Comparison of ENCODE assay signal across 7 mouse cellular contexts in genomic region chr1:136768969-136769401, GRCm38 (mm10).
DNase-seq lines count a peak whose midpoint lies in the region; ATAC-seq and TF ChIP-seq lines count a peak whose summit lies in the region.

No protein-coding gene starts in this region.

- in situ Hi-C loops in CH12.LX (cut with MboI; ENCODE audit: low pct_ligation_motif_present, low pct_unique_long_range_greater_than_20kb, low sequenced_read_pairs), result loop anchor here (25.0 kb wide), 1 partner anchor 343 kb away; no protein-coding TSS in a partner anchor

- no peak for TF ChIP-seq EP300 in CH12.LX (IDR thresholded peaks at IDR 0.05; ENCODE audit: low read length)
- TF ChIP-seq EP300 in lung, postnatal 0 days (IDR thresholded peaks at IDR 0.05), result no peak

- dilution Hi-C loops in CH12.LX (cut with MboI; ENCODE audit: extremely low pct_ligation_motif_present, extremely low pct_unique_long_range_greater_than_20kb, low sequenced_read_pairs), result no loop called here

- no peaks in the 10 kb centered on the region for H3K27me3 ChIP-seq in CH12.LX (replicated peaks)
- no peaks in the 10 kb centered on the region for H3K27me3 ChIP-seq in forebrain, embryonic 13.5 days
- H3K27me3 ChIP-seq in kidney, embryonic 14.5 days (ENCODE audit: control insufficient read depth, insufficient read depth, low read length), result no peaks in the 10 kb centered on the region
- no peaks in the 10 kb centered on the region for H3K27me3 ChIP-seq in lung, postnatal 0 days (replicated peaks; ENCODE audit: insufficient read depth, low read length)

- H3K4me1 ChIP-seq in CH12.LX (ENCODE audit: control insufficient read depth in 1 of 2, insufficient read depth in 2 of 2), result peaks cover 5 to 16% of the 10 kb centered on the region in 2 experiments
- H3K4me1 ChIP-seq in forebrain, embryonic 13.5 days, result peaks cover 11% of the 10 kb centered on the region
- H3K4me1 ChIP-seq in kidney, embryonic 14.5 days (ENCODE audit: control insufficient read depth, insufficient read depth, low read length), result peaks cover 8% of the 10 kb centered on the region
- no peaks in the 10 kb centered on the region for H3K4me1 ChIP-seq in lung, postnatal 0 days (ENCODE audit: insufficient read depth, low read depth, low read length)

- H3K79me2 ChIP-seq in CH12.LX (replicated peaks; ENCODE audit: control insufficient read depth, extremely low read depth, insufficient read depth, poor library complexity, severe bottlenecking), result no peaks in the 10 kb centered on the region

- peaks cover 4% of the 10 kb centered on the region for H3K9me3 ChIP-seq in CH12.LX (replicated peaks; ENCODE audit: low read length)
- no peaks in the 10 kb centered on the region for H3K9me3 ChIP-seq in forebrain, embryonic 13.5 days (replicated peaks)
- H3K9me3 ChIP-seq in kidney, embryonic 14.5 days (ENCODE audit: control insufficient read depth, low read length), result peaks cover 4% of the 10 kb centered on the region; the same call in 1 of the 2 replicates
- H3K9me3 ChIP-seq in lung, postnatal 0 days (ENCODE audit: low read length), result no peaks in the 10 kb centered on the region

- no peak for TF ChIP-seq POLR2A in CH12.LX (IDR thresholded peaks at IDR 0.05; ENCODE audit: low read depth, low read length)

- no peak overlapping the region; the same call in none of the 2 replicates for H3K4me2 ChIP-seq in CH12.LX (ENCODE audit: insufficient read depth, low read depth, poor library complexity, severe bottlenecking)
- peak overlapping the region; percentile 18; the same call in 1 of the 2 replicates for H3K4me2 ChIP-seq in forebrain, embryonic 13.5 days
- 0 out of 2 replicates have a peak overlapping the region, but pooled peaks have one; percentile 24 for H3K4me2 ChIP-seq in kidney, embryonic 14.5 days (replicated peaks; ENCODE audit: low read depth, low read length)
- H3K4me2 ChIP-seq in lung, postnatal 0 days (replicated peaks; ENCODE audit: low read depth, low read length), result peak overlapping the region; percentile 35; the same call in 1 of the 2 replicates

- no peak for TF ChIP-seq RAD21 in CH12.LX (IDR thresholded peaks at IDR 0.05; ENCODE audit: low read depth, low read length)

- WGBS in forebrain, embryonic 13.5 days, result 5% methylated on average over 10 of the region's 10 CpGs
- 1% methylated on average over 10 of the region's 10 CpGs for WGBS in kidney, embryonic 14.5 days
- WGBS in lung, postnatal 0 days, result 2% methylated on average over 10 of the region's 10 CpGs

- H3K36me3 ChIP-seq in CH12.LX (replicated peaks in 1 of 2; ENCODE audit: control insufficient read depth in 1 of 2, insufficient read depth in 1 of 2, low read length in 1 of 2), result no peaks in the 10 kb centered on the region
- H3K36me3 ChIP-seq in forebrain, embryonic 13.5 days (ENCODE audit: poor library complexity, severe bottlenecking), result no peaks in the 10 kb centered on the region
- no peaks in the 10 kb centered on the region for H3K36me3 ChIP-seq in kidney, embryonic 14.5 days (ENCODE audit: control insufficient read depth, insufficient read depth, low read length)
- no peaks in the 10 kb centered on the region for H3K36me3 ChIP-seq in lung, postnatal 0 days (ENCODE audit: insufficient read depth, low read length)

- ATAC-seq in forebrain, embryonic 13.5 days, result peak; percentile 89
- peak; percentile 87 for ATAC-seq in kidney, embryonic 14.5 days (ENCODE audit: low FRiP score, low TSS enrichment)
- peak; percentile 62 for ATAC-seq in lung, postnatal 0 days

- peak; percentile 49 for DNase-seq in A20 (ENCODE audit: low read depth, low spot score)
- DNase-seq in CH12.LX (ENCODE audit: extremely low read depth), result peak; percentile 16
- peak; percentile 55 for DNase-seq in lung, postnatal 0 days (ENCODE audit: low spot score)
- peak; percentile 70 for DNase-seq in yolk sac, embryonic 10.5 days (ENCODE audit: low spot score)
- no peak for DNase-seq in cerebellum, adult 11 months

- no peak overlapping the region for H3K4me3 ChIP-seq in CH12.LX (replicated peaks in 1 of 3; ENCODE audit: low read depth in 2 of 3, low read length in 2 of 3, poor library complexity in 1 of 3)
- H3K4me3 ChIP-seq in forebrain, embryonic 13.5 days, result 0 out of 2 replicates have a peak overlapping the region, but pooled peaks have one; percentile 7
- no peak overlapping the region for H3K4me3 ChIP-seq in kidney, embryonic 14.5 days (ENCODE audit: low read length)
- H3K4me3 ChIP-seq in lung, postnatal 0 days (ENCODE audit: low read depth, low read length), result no peak overlapping the region

- TF ChIP-seq CTCF in CH12.LX (conservative IDR thresholded peaks at IDR 0.05 in 1 of 2, IDR thresholded peaks at IDR 0.05 in 1 of 2; ENCODE audit: low read depth in 2 of 2, low read length in 2 of 2), result no peak
- TF ChIP-seq CTCF in lung, postnatal 0 days (IDR thresholded peaks at IDR 0.05), result peak; percentile 47

- H3K9ac ChIP-seq in CH12.LX (ENCODE audit: insufficient read depth, low read depth), result no peak overlapping the region
- no peak overlapping the region; the same call in 1 of the 2 replicates for H3K9ac ChIP-seq in forebrain, embryonic 13.5 days
- H3K9ac ChIP-seq in kidney, embryonic 14.5 days (ENCODE audit: low read depth, low read length), result no peak overlapping the region
- no peak overlapping the region for H3K9ac ChIP-seq in lung, postnatal 0 days (replicated peaks; ENCODE audit: low read depth)

- no peak overlapping the region for H3K27ac ChIP-seq in CH12.LX (ENCODE audit: insufficient read depth, low read depth)
- H3K27ac ChIP-seq in forebrain, embryonic 13.5 days, result peak overlapping the region; percentile 59
- peak overlapping the region; percentile 57 for H3K27ac ChIP-seq in kidney, embryonic 14.5 days (ENCODE audit: low read depth, low read length)
- no peak overlapping the region for H3K27ac ChIP-seq in lung, postnatal 0 days (ENCODE audit: low read length)

TF ChIP-seq in CH12.LX, 34 proteins besides CTCF, POLR2A, EP300 and RAD21:
- TF ChIP-seq MAFK (IDR thresholded peaks at IDR 0.05; ENCODE audit: insufficient replicate concordance, low read length) (no peak), NRF1 (IDR thresholded peaks at IDR 0.05; ENCODE audit: low read depth, low read length) (no peak)

Comparison
In these comparisons a context has a peak if more than half of its experiments do, and no peak if none do; other contexts are left out.
1. H3K27ac ChIP-seq: peak in forebrain, embryonic 13.5 days (single experiment) and kidney, embryonic 14.5 days (single experiment); none in CH12.LX (single experiment) and lung, postnatal 0 days (single experiment).
2. Peak in every context shown above with its lines, with median percentiles within 50 percentile points of each other: ATAC-seq.